Mouse (Mus musculus) heart, embryonic 15.5 days (tissue): ENCODE data around the gene Vps37b. TPM values are rescaled to one million over a fixed set of nuclear protein-coding genes. Genes with fewer than 3 reads are reported as not detected.

ENCODE experiments used
- ATAC-seq: fragments of 200-750 bp; cut with Nextera tagmentation; replicated peaks from 2 replicates; pipeline ENCODE4 v1.8.0; 2017; ENCODE audit warnings: low read depth, moderate TSS enrichment; ENCODE audit not compliant: insufficient number of reproducible peaks, insufficient read depth, low FRiP score
- H3K27ac ChIP-seq: fragments of 300-500 bp; sonication (generic); 2 replicates; pipeline ENCODE4 v1.5.1; 2015; ENCODE audit warnings: mild to moderate bottlenecking, inconsistent platforms
- H3K27me3 ChIP-seq: fragments of 300-500 bp; sonication (generic); 2 replicates; pipeline ENCODE4 v1.6.1; 2015; ENCODE audit warnings: inconsistent platforms
- H3K36me3 ChIP-seq: fragments of 300-500 bp; sonication (generic); 2 replicates; pipeline ENCODE4 v1.6.1; 2015; ENCODE audit warnings: mild to moderate bottlenecking, inconsistent platforms
- H3K4me1 ChIP-seq: fragments of 300-500 bp; sonication (generic); replicated peaks from 2 replicates; pipeline ENCODE4 v1.6.1; 2015; ENCODE audit warnings: inconsistent platforms
- H3K4me2 ChIP-seq: fragments of 300-500 bp; sonication (generic); 2 replicates; pipeline ENCODE4 v1.6.1; 2015; ENCODE audit warnings: inconsistent platforms, mild to moderate bottlenecking, moderate library complexity
- H3K4me3 ChIP-seq: fragments of 300-500 bp; sonication (generic); 2 replicates; pipeline ENCODE4 v1.5.1; 2015; ENCODE audit warnings: mild to moderate bottlenecking, inconsistent platforms
- H3K9ac ChIP-seq: fragments of 300-500 bp; sonication (generic); 2 replicates; pipeline ENCODE4 v1.6.1; 2015; ENCODE audit warnings: mild to moderate bottlenecking, inconsistent platforms
- H3K9me3 ChIP-seq: fragments of 300-500 bp; sonication (generic); replicated peaks from 2 replicates; pipeline ENCODE4 v1.6.1; 2016; ENCODE audit warnings: inconsistent platforms
- WGBS: fragments of 180-500 bp; shearing (Covaris S2); methylation state at CpG from one replicate; pipeline ENCODE4 v1.1.7; 2015; ENCODE audit warnings: mixed read lengths; 5-methylcytosine and 5-hydroxymethylcytosine counted together
- polyA plus RNA-seq: library from polyadenylated mRNA; unstranded; fragments of >200 nt; fragmentation: Nextera tagmentation; extraction: Ambion mirVana; gene quantifications from 2 replicates; pipeline ENCODE4 v1.2.1, GENCODE M21; 2015

Gene Vps37b
- polyA plus RNA-seq, 1 experiment from 2014 or later, result 49.9 TPM

DNA sequence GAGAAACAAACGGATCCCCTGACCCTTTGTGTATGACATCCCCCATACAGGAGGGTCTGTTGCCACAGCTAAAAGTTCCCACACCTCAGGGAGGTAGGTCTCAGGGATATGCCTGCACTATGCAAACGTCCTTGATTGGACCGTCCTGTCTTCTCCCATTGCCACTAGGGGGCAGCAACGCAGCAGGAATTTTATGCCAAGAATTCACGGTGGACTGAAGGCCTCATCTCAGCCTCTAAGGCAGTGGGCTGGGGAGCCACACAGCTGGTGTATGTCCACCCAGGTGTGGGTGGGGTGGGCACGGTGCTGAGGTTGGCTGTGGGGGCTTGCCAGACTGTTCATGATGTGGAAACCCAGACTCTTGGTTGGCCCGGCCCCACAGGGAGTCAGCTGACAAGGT, 31.2 kb downstream of the Vps37b start:
- no peak overlapping the region for H3K4me2 ChIP-seq
- H3K9me3 ChIP-seq, result no peaks in the 10 kb centered on the region
- H3K27ac ChIP-seq, result no peak overlapping the region
- no peaks in the 10 kb centered on the region; the same call in 1 of the 2 replicates for H3K27me3 ChIP-seq
- peak; percentile 65 for ATAC-seq
- no peak overlapping the region for H3K9ac ChIP-seq
- peaks cover 32% of the 10 kb centered on the region for H3K4me1 ChIP-seq
- WGBS, result 10% methylated on average over 7 of the region's 7 CpGs
- H3K4me3 ChIP-seq, result no peak overlapping the region
- peaks cover 27% of the 10 kb centered on the region for H3K36me3 ChIP-seq

DNA sequence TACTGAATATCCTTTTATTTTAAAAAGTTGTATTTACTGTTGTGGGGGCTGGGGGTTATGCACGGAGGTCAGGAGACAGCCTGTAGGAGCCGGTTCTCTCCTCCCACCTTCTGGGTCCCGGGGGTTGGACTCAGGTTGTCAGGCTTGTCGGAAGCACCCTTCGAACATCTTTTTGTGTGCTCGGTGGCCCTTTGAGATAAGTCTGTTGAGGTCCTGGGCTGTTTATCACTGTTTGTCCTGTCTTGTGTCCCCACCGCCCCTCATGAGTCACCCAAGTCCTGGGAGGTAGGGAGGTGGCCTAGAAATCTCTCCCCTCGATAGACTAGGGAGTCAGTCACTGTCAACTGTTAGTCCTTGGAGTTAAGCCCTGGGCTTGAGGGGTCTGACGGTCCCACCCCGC, 33.7 kb downstream of the Vps37b start:
- H3K4me3 ChIP-seq, result no peak overlapping the region
- H3K27me3 ChIP-seq, result no peaks in the 10 kb centered on the region; the same call in 1 of the 2 replicates
- H3K9me3 ChIP-seq, result no peaks in the 10 kb centered on the region
- 55% methylated on average over 10 of the region's 10 CpGs for WGBS
- no peak overlapping the region for H3K9ac ChIP-seq
- H3K27ac ChIP-seq, result no peak overlapping the region
- H3K4me2 ChIP-seq, result no peak overlapping the region
- H3K4me1 ChIP-seq, result peaks cover 31% of the 10 kb centered on the region
- 0 out of 2 replicates have a peak, but pooled peaks cover 2% of the 10 kb centered on the region for H3K36me3 ChIP-seq
- no peak for ATAC-seq

- no peak overlapping the region for H3K9ac ChIP-seq
- H3K4me2 ChIP-seq, result no peak overlapping the region
- H3K9me3 ChIP-seq, result no peaks in the 10 kb centered on the region
- H3K27ac ChIP-seq, result no peak overlapping the region
- peaks cover 30% of the 10 kb centered on the region for H3K4me1 ChIP-seq
- H3K27me3 ChIP-seq, result no peaks in the 10 kb centered on the region; the same call in 1 of the 2 replicates
- H3K4me3 ChIP-seq, result no peak overlapping the region
- no peak for ATAC-seq
- WGBS, result 71% methylated on average over 16 of the region's 16 CpGs
- H3K36me3 ChIP-seq, result no peaks in the 10 kb centered on the region
Observed at GRCm38 (mm10) chr5:123997811-123998210, 34.3 kb downstream of the Vps37b start.

GRCm38 (mm10) chr5:123997211-123997751, 34.8 kb downstream of the Vps37b start:
- H3K4me3 ChIP-seq, result no peak overlapping the region
- ATAC-seq, result no peak
- WGBS, result 87% methylated on average over 24 of the region's 24 CpGs
- peaks cover 30% of the 10 kb centered on the region for H3K4me1 ChIP-seq
- H3K27me3 ChIP-seq, result no peaks in the 10 kb centered on the region; the same call in 1 of the 2 replicates
- no peak overlapping the region for H3K9ac ChIP-seq
- H3K4me2 ChIP-seq, result no peak overlapping the region
- H3K27ac ChIP-seq, result no peak overlapping the region
- no peaks in the 10 kb centered on the region for H3K36me3 ChIP-seq
- no peaks in the 10 kb centered on the region for H3K9me3 ChIP-seq

GRCm38 (mm10) chr5:123996695-123997094, 35.4 kb downstream of the Vps37b start:
- Histone ChIP-seq H3K27ac (no peak overlapping the region), H3K27me3 (no peaks in the 10 kb centered on the region; the same call in 1 of the 2 replicates)
- WGBS, result 90% methylated on average over 14 of the region's 14 CpGs

GRCm38 (mm10) chr5:123996194-123996593, 35.9 kb downstream of the Vps37b start:
- peaks cover 37% of the 10 kb centered on the region for H3K4me1 ChIP-seq
- no peak overlapping the region for H3K9ac ChIP-seq
- H3K9me3 ChIP-seq, result no peaks in the 10 kb centered on the region
- no peaks in the 10 kb centered on the region for H3K36me3 ChIP-seq
- ATAC-seq, result no peak
- no peak overlapping the region for H3K4me2 ChIP-seq
- H3K27ac ChIP-seq, result no peak overlapping the region
- no peaks in the 10 kb centered on the region; the same call in 1 of the 2 replicates for H3K27me3 ChIP-seq
- 76% methylated on average over 10 of the region's 10 CpGs for WGBS
- no peak overlapping the region for H3K4me3 ChIP-seq

More at GRCm38 (mm10) chr5:123996695-123997094, 35.4 kb downstream of the Vps37b start:
- Histone ChIP-seq H3K9ac (no peak overlapping the region), H3K9me3 (no peaks in the 10 kb centered on the region), H3K4me2 (no peak overlapping the region), H3K4me1 (peaks cover 34% of the 10 kb centered on the region), H3K4me3 (no peak overlapping the region), H3K36me3 (no peaks in the 10 kb centered on the region)
- no peak for ATAC-seq

GRCm38 (mm10) chr5:123995388-123995787, 36.7 kb downstream of the Vps37b start:
- H3K4me2 ChIP-seq, result no peak overlapping the region

DNA sequence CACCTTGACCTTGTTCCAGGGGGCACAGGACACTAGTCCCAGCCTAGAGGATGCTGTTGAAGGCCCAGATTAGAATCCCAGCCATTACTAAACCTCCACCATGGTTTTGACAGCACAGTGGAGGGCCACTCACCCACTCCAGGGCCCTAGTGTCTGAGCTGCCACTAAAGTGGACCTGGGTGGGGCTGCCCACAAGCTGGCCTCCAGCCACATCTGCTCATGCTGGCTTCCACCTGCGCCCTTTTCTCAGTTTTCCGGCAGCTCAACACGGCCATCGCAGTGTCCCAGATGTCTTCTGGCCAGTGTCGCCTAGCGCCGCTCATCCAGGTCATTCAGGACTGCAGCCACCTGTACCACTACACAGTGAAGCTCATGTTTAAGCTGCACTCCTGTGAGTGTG, 37.6 kb downstream of the Vps37b start:
- Histone ChIP-seq H3K27ac (no peak overlapping the region), H3K4me3 (no peak overlapping the region), H3K4me1 (peaks cover 36% of the 10 kb centered on the region), H3K9ac (no peak overlapping the region), H3K9me3 (no peaks in the 10 kb centered on the region), H3K4me2 (no peak overlapping the region), H3K36me3 (no peaks in the 10 kb centered on the region), H3K27me3 (no peaks in the 10 kb centered on the region; the same call in 1 of the 2 replicates)
- ATAC-seq, result no peak
- 89% methylated on average over 7 of the region's 7 CpGs for WGBS

More at GRCm38 (mm10) chr5:123995388-123995787, 36.7 kb downstream of the Vps37b start:
- H3K4me1 ChIP-seq, result peaks cover 35% of the 10 kb centered on the region
- no peaks in the 10 kb centered on the region; the same call in 1 of the 2 replicates for H3K27me3 ChIP-seq
- WGBS, result 74% methylated on average over 6 of the region's 6 CpGs
- H3K27ac ChIP-seq, result no peak overlapping the region
- H3K36me3 ChIP-seq, result no peaks in the 10 kb centered on the region
- ATAC-seq, result no peak
- no peak overlapping the region for H3K4me3 ChIP-seq
- H3K9ac ChIP-seq, result no peak overlapping the region
- no peaks in the 10 kb centered on the region for H3K9me3 ChIP-seq

- 46% methylated on average over 7 of the region's 7 CpGs for WGBS
- Histone ChIP-seq H3K27ac (peak overlapping the region; percentile 85), H3K36me3 (no peaks in the 10 kb centered on the region), H3K4me3 (no peak overlapping the region), H3K9me3 (no peaks in the 10 kb centered on the region), H3K4me1 (peaks cover 36% of the 10 kb centered on the region), H3K9ac (no peak overlapping the region), H3K27me3 (no peaks in the 10 kb centered on the region; the same call in 1 of the 2 replicates), H3K4me2 (no peak overlapping the region)
- ATAC-seq, result peak; percentile 75
Observed at GRCm38 (mm10) chr5:123993263-123994036, 38.6 kb downstream of the Vps37b start.

DNA sequence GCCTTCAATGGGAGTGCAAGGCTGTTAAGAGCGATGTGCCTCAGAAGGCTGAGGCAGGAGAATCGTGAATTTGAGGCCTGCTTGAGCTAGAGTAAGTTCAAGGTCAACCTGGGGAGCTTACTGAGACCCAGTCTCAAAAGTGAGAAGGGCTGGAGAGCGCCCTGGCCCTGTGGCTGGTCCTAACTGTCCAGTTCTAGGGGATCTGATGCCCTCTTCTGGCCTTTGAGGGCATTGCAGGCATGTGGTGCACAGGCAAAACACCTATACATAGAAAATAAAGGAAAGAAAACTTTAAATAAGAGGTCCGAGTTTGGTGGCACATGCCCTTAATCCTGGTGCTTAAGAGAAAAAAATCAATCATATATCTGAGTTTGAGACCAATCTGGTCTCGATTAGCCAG, 39.3 kb downstream of the Vps37b start:
- no peak overlapping the region for H3K4me2 ChIP-seq
- H3K4me3 ChIP-seq, result no peak overlapping the region
- ATAC-seq, result peak; percentile 56; the same call in 1 of the 2 replicates
- no peaks in the 10 kb centered on the region for H3K9me3 ChIP-seq
- 40% methylated on average over 5 of the region's 5 CpGs for WGBS
- H3K36me3 ChIP-seq, result no peaks in the 10 kb centered on the region
- peak overlapping the region; percentile 85 for H3K27ac ChIP-seq
- H3K4me1 ChIP-seq, result peaks cover 36% of the 10 kb centered on the region
- no peaks in the 10 kb centered on the region; the same call in 1 of the 2 replicates for H3K27me3 ChIP-seq
- 0 out of 2 replicates have a peak overlapping the region, but pooled peaks have one; percentile 12 for H3K9ac ChIP-seq

- peak overlapping the region; percentile 85 for H3K27ac ChIP-seq
- H3K4me3 ChIP-seq, result no peak overlapping the region
- H3K4me2 ChIP-seq, result no peak overlapping the region
- peak; percentile 16; the same call in 1 of the 2 replicates for ATAC-seq
- H3K9me3 ChIP-seq, result no peaks in the 10 kb centered on the region
- H3K4me1 ChIP-seq, result peaks cover 34% of the 10 kb centered on the region
- 0 out of 2 replicates have a peak overlapping the region, but pooled peaks have one; percentile 12 for H3K9ac ChIP-seq
- no peaks in the 10 kb centered on the region; the same call in 1 of the 2 replicates for H3K27me3 ChIP-seq
- 69% methylated on average over 10 of the region's 10 CpGs for WGBS
- H3K36me3 ChIP-seq, result no peaks in the 10 kb centered on the region
Observed at GRCm38 (mm10) chr5:123992193-123992637, 39.9 kb downstream of the Vps37b start.
